Mouse (Mus musculus): Measurements from ENCODE around the gene Avpr1a. TPM values are rescaled to one million over a fixed set of nuclear protein-coding genes. Genes with fewer than 3 reads are reported as not detected.

Gene Avpr1a
- 1.2 TPM in 2 replicates for polyA plus RNA-seq (2012; rRNA removed)

DNA sequence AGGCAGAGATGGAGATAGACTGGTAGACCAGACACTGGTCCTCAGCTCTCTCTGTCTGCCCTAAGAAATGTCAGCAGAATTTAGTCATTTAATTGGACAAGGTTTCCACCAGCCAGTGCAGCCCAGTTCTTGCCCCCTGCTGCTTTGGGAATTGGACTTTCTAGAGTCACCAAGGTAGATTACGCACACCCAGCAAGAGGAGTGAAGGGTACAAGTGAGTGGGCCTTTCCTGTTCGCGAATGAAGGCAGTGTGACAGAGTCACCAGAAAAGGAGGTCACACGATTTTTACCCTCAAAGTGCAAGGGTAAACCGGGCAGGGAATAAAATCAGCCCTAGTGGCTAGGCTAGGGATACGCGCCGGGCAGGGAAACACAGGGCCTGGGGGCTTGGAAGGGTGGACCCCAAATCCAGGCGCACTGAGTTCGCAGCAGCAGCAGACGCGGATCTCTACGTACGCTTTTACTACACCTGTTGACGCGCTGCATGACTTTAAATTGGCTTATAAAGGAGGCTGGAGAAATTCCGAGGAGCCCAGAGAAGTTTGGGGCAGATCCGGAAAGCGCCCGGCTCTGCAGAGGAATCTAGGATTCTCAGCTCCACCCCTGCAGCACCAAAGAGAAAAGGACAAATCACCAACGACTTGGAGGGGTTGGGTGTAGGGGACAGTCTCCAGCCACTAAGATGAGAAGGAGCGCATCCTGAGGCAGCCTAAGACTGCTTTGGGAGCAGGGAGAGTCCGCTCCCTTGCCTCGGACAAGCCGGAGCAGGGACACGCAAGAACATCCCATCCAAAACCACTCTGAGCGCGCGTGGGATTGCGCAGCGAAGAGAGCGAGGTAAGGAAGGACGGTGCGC is at the start of gene Avpr1a:
TSS of gene Avpr1a (plus strand) at position 639 of the 856 bp plus-strand sequence.
- H3K27me3 ChIP-seq (ENCODE audit: control insufficient read depth, insufficient read depth, low read length): peaks cover 14% of the 10 kb centered on the region
- peak within 1 kb of the TSS; percentile 8 for H3K4me3 ChIP-seq (ENCODE audit: control insufficient read depth, insufficient read depth, low read length)
- DNase-seq: no peak
- no peaks in the 10 kb centered on the region for H3K36me3 ChIP-seq (ENCODE audit: control insufficient read depth, insufficient read depth, low read length)
- H3K4me1 ChIP-seq (replicated peaks; ENCODE audit: control insufficient read depth, insufficient read depth, low read length): no peaks in the 10 kb centered on the region; the same call in 1 of the 2 replicates
- no peak within 1 kb of the TSS for H3K27ac ChIP-seq (ENCODE audit: control insufficient read depth, insufficient read depth, low read length)
- 16% methylated on average over 34 of the region's 34 CpGs for WGBS
- no peak for TF ChIP-seq CTCF (IDR thresholded peaks at IDR 0.05; ENCODE audit: borderline replicate concordance, control insufficient read depth, extremely low read depth, insufficient read depth, low read length, poor library complexity)
- no peak for TF ChIP-seq POLR2A (IDR thresholded peaks at IDR 0.05; ENCODE audit: control insufficient read depth, extremely low read depth, insufficient read depth, low read length, poor library complexity)

DNA sequence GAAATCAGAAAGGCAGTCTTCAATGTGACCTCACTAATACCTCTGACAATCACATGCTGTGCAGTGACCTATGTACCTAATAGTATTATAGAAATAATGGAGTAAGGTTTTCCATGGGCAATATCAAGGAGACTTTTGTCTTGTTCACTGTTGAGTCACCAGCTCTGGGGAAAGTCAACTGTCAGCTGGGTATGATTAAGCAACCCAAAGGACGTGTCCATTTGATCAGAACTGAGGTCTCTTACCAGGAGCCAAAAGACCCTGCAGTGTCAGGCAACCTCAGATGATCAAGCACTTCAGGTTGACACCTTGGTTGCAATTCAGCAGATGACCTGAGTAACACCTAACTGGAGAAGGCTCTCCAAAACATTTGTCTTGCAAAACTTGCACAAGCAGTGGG is 46.0 kb upstream of the Avpr1a start:
- Histone ChIP-seq H3K4me1 (replicated peaks; ENCODE audit: control insufficient read depth, insufficient read depth, low read length) (no peaks in the 10 kb centered on the region), H3K27ac (ENCODE audit: control insufficient read depth, insufficient read depth, low read length) (no peak overlapping the region), H3K27me3 (ENCODE audit: control insufficient read depth, insufficient read depth, low read length) (no peaks in the 10 kb centered on the region), H3K36me3 (ENCODE audit: control insufficient read depth, insufficient read depth, low read length) (no peaks in the 10 kb centered on the region), H3K4me3 (ENCODE audit: control insufficient read depth, insufficient read depth, low read length) (no peak overlapping the region)
- no peak for DNase-seq
- TF ChIP-seq POLR2A (IDR thresholded peaks at IDR 0.05; ENCODE audit: control insufficient read depth, extremely low read depth, insufficient read depth, low read length, poor library complexity): no peak
- TF ChIP-seq CTCF (IDR thresholded peaks at IDR 0.05; ENCODE audit: borderline replicate concordance, control insufficient read depth, extremely low read depth, insufficient read depth, low read length, poor library complexity): no peak
- WGBS: 95% methylated on average over 1 of the region's 1 CpGs

DNA sequence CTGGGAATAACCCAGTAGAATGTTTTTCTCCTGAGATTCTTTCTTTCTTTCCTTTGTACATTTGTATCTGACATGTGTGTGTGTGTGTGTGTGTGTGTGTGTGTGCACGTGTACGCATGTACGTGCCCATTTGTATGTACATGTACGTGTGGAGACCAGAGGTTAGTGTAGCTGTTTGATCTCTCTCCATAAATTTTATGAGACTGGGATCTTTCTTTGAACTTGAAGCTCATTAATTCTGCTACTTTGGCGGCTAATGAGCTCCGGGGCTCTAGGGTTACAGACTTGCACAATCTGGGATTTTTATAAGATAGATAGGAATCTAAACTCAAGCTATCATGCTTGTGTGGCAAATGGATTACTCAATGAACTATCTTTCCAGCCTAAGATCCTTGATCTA is 42.0 kb upstream of the Avpr1a start:
- Histone ChIP-seq H3K27ac (ENCODE audit: control insufficient read depth, insufficient read depth, low read length) (no peak overlapping the region), H3K4me1 (replicated peaks; ENCODE audit: control insufficient read depth, insufficient read depth, low read length) (no peaks in the 10 kb centered on the region), H3K4me3 (ENCODE audit: control insufficient read depth, insufficient read depth, low read length) (no peak overlapping the region), H3K27me3 (ENCODE audit: control insufficient read depth, insufficient read depth, low read length) (no peaks in the 10 kb centered on the region), H3K36me3 (ENCODE audit: control insufficient read depth, insufficient read depth, low read length) (no peaks in the 10 kb centered on the region)
- WGBS: 96% methylated on average over 6 of the region's 6 CpGs
- no peak for TF ChIP-seq CTCF (IDR thresholded peaks at IDR 0.05; ENCODE audit: borderline replicate concordance, control insufficient read depth, extremely low read depth, insufficient read depth, low read length, poor library complexity)
- TF ChIP-seq POLR2A (IDR thresholded peaks at IDR 0.05; ENCODE audit: control insufficient read depth, extremely low read depth, insufficient read depth, low read length, poor library complexity): no peak
- no peak for DNase-seq

DNA sequence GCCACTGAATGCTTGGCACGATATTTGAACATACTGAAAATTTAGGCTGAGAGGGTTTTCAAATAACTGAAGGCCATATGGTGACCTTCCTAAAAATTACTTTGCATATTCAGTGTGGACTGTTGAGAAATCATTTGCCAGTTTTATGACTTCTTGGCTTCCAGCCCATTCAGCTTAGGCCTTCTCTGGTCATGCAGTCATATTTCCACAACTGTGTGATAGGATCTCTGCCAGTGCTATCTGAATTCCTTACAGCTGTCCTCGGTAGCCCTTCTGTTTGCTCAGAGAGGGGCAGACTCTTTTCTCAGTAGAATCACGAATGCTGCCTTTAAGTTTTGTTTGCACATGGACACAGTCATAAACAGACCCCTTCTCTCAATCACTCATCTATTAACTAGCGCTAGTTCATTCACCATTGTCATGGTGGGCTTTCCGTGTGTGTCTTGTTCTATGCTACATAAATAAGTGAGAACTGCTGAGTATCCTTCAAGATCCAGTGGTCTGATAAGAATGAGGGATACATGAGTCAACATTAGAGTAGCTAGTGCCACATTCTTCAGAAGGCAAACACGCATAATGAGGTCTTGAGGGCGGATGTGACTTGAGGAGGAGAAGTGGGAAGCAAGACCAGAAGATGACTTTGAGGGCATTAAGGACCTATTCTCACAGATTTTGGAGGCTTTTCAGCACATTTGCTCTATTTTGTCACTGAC is 39.4 kb upstream of the Avpr1a start:
- Histone ChIP-seq H3K36me3 (ENCODE audit: control insufficient read depth, insufficient read depth, low read length) (no peaks in the 10 kb centered on the region), H3K4me3 (ENCODE audit: control insufficient read depth, insufficient read depth, low read length) (no peak overlapping the region), H3K27me3 (ENCODE audit: control insufficient read depth, insufficient read depth, low read length) (no peaks in the 10 kb centered on the region), H3K4me1 (replicated peaks; ENCODE audit: control insufficient read depth, insufficient read depth, low read length) (no peaks in the 10 kb centered on the region), H3K27ac (ENCODE audit: control insufficient read depth, insufficient read depth, low read length) (no peak overlapping the region)
- DNase-seq: no peak
- 90% methylated on average over 7 of the region's 7 CpGs for WGBS
- no peak for TF ChIP-seq POLR2A (IDR thresholded peaks at IDR 0.05; ENCODE audit: control insufficient read depth, extremely low read depth, insufficient read depth, low read length, poor library complexity)
- TF ChIP-seq CTCF (IDR thresholded peaks at IDR 0.05; ENCODE audit: borderline replicate concordance, control insufficient read depth, extremely low read depth, insufficient read depth, low read length, poor library complexity): no peak

DNA sequence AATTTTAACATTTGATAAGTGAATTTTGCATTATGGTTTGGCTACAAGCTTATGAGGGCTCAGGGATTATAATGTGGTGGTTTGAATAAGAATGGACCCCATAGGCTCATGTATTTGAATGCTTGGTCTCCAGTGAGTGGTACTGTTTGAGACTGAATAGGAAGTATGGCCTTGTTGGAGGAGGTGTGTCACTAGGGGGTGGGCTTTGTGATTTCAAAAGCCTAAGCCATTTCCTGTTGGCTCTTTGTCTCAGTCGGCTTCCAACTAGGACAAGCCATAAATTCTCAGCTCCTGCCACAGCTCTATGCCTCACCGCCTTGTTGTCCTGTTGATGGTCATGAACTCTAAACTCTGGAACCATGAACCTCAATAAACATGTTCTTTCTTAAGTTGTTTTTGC is 37.5 kb upstream of the Avpr1a start:
- TF ChIP-seq CTCF (IDR thresholded peaks at IDR 0.05; ENCODE audit: borderline replicate concordance, control insufficient read depth, extremely low read depth, insufficient read depth, low read length, poor library complexity) (no peak), POLR2A (IDR thresholded peaks at IDR 0.05; ENCODE audit: control insufficient read depth, extremely low read depth, insufficient read depth, low read length, poor library complexity) (no peak)
- no peak for DNase-seq

DNA sequence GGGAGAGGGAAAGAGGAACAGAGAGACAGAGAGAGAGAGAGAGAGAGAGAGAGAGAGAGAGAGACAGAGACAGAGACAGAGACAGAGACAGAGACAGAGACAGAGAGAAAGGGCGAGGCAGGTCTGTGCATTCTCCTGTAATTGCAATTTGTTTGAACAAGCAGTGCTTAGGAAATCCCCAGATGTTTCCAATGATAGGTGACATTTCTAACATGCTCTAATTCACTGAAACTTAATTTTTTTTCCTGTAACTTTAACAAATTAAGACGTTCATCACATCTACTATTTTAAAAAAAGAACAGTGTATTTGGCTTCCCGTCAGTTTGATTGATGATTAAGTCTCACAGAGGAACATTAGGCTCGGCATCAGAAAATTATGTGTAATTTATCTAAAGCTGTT is 15.6 kb upstream of the Avpr1a start:
- no peaks in the 10 kb centered on the region for H3K36me3 ChIP-seq (ENCODE audit: control insufficient read depth, insufficient read depth, low read length)
- H3K27ac ChIP-seq (ENCODE audit: control insufficient read depth, insufficient read depth, low read length): no peak overlapping the region
- DNase-seq: no peak
- 75% methylated on average over 4 of the region's 4 CpGs for whole genome bisulfite sequencing
- H3K4me1 ChIP-seq (replicated peaks; ENCODE audit: control insufficient read depth, insufficient read depth, low read length): no peaks in the 10 kb centered on the region
- TF ChIP-seq POLR2A (IDR thresholded peaks at IDR 0.05; ENCODE audit: control insufficient read depth, extremely low read depth, insufficient read depth, low read length, poor library complexity): no peak
- no peak for TF ChIP-seq CTCF (IDR thresholded peaks at IDR 0.05; ENCODE audit: borderline replicate concordance, control insufficient read depth, extremely low read depth, insufficient read depth, low read length, poor library complexity)
- H3K4me3 ChIP-seq (ENCODE audit: control insufficient read depth, insufficient read depth, low read length): no peak overlapping the region
- H3K27me3 ChIP-seq (ENCODE audit: control insufficient read depth, insufficient read depth, low read length): no peaks in the 10 kb centered on the region

More for the DNA sequence above, 37.5 kb upstream of the Avpr1a start:
- 63% methylated on average over 2 of the region's 2 CpGs for WGBS
- Histone ChIP-seq H3K27ac (ENCODE audit: control insufficient read depth, insufficient read depth, low read length) (no peak overlapping the region), H3K4me1 (replicated peaks; ENCODE audit: control insufficient read depth, insufficient read depth, low read length) (no peaks in the 10 kb centered on the region), H3K36me3 (ENCODE audit: control insufficient read depth, insufficient read depth, low read length) (no peaks in the 10 kb centered on the region), H3K4me3 (ENCODE audit: control insufficient read depth, insufficient read depth, low read length) (no peak overlapping the region), H3K27me3 (ENCODE audit: control insufficient read depth, insufficient read depth, low read length) (no peaks in the 10 kb centered on the region)

Measured in thymus, adult 2 months (tissue).